Mouse (Mus musculus): ENCODE results near the gene Clec16a.

Clec16a gene

DNA sequence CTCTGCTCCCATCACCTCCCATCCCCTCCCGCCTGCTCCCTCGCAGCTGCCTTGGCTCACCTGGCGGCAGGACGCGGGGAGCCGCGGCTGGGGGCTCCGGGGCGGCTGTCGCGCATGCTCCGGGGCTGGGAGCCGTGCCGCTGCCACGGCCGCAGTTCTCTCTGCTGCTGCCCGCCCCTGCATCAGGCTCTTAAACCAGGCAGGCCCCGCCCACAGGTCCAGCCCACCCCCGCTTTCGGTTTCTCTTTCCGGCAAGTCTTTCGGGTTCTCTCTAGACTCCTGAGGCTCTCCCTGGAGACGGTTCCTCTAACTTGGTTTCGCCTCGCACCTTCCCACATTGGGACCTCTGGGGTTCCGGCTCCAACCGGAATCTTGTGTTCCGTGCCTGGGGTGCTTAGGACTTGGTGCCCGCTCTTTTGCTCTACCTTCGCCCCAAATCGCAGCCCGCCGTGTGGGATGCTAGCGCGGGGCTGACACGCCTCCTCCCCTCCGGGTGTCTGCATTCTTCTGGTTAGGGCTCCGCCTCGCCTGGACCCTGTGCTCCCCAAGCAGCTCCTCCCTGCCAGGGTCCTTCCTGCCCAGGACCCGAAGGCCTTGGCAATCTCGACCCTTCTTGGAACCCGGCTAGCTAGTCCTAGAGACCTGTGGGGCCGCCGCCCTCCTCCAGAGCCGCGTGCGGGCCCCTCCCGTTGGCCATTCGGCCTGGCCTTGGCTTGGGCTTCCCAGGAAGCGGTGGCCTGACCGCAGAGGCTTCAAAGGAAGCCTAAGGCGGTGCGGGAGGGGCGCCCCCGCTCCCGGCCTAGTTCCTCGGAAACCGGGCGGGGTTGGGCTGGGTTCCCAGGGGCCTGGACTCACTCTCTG is 240.5 kb downstream of the Clec16a start, which contains the start of gene Socs1:
Gene Socs1 (minus strand): TSS at position 166 of the 861 bp plus-strand sequence.
- DNase-seq (ENCODE audit: low spot score in 2 of 2): peak; percentile 78 to 88

DNA sequence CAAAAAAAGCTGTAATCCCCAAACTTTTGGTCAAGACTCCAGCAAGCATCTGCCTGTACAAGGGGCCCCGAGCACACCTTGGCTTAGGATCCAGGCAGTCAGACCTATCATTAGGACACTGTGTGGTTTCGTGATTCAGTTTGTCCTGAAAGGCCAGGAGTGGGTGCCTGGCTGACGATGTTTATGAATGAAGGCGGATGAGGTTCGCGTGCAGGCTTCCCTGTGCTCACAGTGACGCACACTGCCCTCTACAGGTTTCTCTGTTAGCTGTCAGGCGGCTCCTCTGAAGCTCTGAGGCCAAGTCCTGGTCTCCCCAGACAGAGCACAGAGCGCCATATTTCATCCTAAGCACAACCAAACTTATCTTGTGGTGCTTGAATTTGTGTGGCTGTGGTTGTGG is 241.1 kb downstream of the Clec16a start:
- peak; percentile 54 to 83 for DNase-seq (ENCODE audit: low spot score in 2 of 2)

DNA sequence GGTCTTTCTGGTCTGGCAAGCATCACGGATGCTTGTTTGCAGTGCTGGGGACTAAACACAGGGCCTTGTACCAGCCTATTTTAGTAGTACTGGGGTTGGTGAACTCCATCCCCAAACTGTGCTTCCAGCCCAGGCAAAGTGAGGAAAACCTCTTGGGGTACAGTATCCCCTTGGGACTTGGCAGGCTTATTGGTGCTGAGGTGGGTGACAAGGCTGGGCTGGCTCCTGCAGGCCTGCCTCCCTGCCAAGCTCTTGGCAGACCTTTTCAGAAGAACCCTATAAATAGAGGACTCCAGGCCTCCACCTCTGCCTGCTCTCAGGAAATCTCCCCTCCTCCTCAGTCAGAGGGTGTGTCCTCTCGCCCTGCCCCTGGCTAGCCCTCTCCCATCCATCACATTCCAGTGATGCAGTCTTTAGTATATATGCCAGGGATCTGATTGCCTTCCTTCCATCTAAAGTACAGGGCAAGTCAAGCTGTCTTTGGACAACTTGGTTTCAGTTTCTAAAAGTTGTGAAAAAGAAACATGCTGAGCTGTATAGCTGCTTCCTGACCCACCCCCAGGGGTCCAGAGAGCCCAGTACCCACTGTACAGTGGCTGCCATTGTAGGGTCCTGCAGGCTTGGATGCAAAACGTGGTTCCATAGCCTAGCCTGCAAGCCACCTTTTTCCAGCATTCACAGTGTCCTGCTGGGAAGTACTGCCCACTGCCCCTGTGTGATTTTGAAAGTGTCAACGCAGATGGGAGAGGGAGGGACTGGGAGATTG is 241.8 kb downstream of the Clec16a start:
- DNase-seq (ENCODE audit: low spot score in 2 of 2): no peak

DNA sequence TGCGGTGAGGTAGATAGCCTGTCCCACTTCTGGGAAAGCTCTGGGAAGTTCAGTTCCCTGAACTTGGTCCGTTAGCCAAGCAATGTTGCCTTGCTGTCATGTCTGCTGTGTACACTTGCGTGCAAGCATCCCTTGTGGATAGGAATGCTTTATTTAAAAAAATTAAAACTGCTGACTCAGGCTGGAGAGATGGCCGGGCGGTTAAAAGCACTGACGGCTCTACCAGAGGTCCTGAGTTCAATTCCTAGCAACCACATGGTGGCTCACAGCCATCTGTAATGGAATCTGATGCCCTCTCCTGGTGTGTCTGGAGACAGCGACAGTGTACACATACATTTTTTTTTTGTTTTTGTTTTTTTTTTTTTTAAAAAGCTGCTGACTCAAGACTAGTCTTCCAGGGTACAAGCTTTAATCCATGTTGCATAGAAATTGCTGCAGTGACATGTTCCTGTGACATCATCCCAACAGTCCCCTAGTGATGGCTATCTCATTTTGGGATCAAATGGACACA is 242.5 kb downstream of the Clec16a start:
- no peak for DNase-seq (ENCODE audit: low spot score in 2 of 2)

DNA sequence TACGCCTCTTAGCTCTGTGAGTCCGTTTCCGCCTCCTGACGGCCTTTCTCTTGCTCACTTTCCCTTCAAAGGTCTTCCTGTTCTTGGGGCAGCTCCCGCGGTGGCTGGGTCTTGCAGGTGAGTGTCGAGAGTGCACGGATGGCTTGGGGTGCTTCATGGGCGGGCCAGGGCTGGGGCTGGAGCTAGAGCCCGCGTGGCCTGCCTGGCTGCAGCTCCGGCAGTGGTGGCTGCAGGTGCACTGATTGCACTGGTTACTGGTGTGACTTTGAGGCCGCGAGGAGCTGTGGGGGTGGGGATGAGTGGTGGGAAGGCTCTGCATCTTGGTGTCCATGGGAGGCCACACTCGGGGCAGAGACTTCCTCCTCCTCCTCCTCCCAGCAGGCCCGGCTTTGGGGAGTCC is 243.1 kb downstream of the Clec16a start, which contains the start of gene Tnp2:
Gene Tnp2 (minus strand): TSS at position 390 of the 400 bp plus-strand sequence.
- DNase-seq (ENCODE audit: low spot score in 2 of 2): no peak

DNA sequence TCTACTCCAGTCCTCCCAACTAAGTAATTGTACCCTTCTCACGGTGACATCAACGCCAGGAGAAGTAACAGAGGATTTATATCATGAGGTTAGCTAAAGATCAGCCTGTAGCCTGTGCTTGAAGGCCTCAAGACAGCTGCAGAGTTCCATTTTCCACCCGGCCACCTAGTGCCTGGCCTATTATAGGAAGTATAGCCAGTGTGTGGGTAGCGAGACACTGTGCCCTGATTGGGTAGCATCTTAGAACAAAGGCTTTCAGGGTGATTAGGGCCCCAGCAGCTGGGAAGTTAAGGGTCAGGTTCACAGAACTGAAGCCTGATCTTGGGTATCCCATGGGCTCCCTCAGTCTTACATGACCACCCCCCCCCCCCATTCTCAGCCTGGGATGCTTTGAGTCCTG is 243.7 kb downstream of the Clec16a start:
- DNase-seq (ENCODE audit: low spot score in 2 of 2): no peak

DNA sequence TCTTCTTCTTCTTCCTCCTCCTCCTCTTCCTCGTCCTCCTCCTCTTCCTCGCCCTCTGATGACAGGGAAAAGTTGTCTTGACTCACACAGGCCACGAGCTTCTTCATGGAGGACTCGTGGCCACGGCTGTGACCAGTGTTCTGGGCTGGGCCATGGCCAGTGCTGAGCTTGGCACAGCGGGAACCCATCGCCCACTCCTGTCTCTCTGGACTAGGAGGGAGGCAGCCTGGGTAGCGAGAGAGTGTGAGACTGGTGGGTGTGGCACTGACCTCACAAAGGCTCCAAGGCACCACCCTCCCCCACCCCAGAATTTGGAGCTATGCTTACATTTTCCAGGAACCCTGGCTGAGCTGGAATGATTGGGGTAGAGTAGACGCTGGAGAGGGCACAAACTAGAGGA is 245.6 kb downstream of the Clec16a start, which contains the start of gene Prm3:
Gene Prm3 (minus strand): TSS at position 213 of the 400 bp plus-strand sequence.
- no peak for DNase-seq (ENCODE audit: low spot score in 2 of 2)
